In the genomic region with DNA sequence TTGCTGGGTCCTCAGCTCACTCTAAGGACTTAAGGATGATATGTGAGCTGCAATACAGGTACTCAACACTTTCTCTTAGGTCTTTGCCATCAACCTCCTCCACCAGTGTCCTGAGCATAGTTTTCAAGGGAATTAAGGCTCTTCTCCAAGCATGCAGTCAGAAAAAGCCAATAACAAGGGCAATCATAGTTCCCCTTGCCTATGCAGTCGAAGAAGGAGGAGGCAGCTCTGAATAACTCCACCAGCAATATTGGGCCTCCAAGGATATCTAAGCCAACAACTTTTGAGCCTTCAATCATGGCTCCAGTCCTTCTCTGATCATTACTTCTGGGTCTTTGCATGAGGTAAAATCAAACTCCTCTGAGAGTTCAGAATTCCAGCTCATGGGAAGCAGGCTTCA, we compare ENCODE assay signal across 7 mouse cellular contexts.
DNase-seq lines count a peak whose midpoint lies in the region.
"Not testable (repeated sequence)": the region's sequence is repeated elsewhere in the genome, so short reads cannot be mapped to it uniquely, and the experiment has no call there.

No protein-coding gene starts in this region.

- DNase-seq in adrenal gland, postnatal 10 days = peak; percentile 3
- DNase-seq in gastrocnemius, postnatal 10 days = peak; percentile 3
- peak; percentile 3 to 4 for DNase-seq in heart, postnatal 36 days
- peak; percentile 1 for DNase-seq in layer of hippocampus, adult 9-11 months
- DNase-seq in lung, postnatal 25 days (ENCODE audit: low spot score) = peak; percentile 1
- peak; percentile 7 to 11 for DNase-seq in spleen, postnatal 36 days (ENCODE audit: low spot score in 2 of 2)
- DNase-seq in thymus, postnatal 25 days = peak; percentile 1

- intact Hi-C loops in heart, postnatal 36 days (cut with DNase I) = not testable (repeated sequence)

Comparison
In these comparisons a context has a peak if more than half of its experiments do, and no peak if none do; other contexts are left out.
1. Peak in every context shown above with its lines: DNase-seq.